Mouse (Mus musculus) liver, adult 2 months (tissue): ENCODE results near the gene Sgms1. TPM values are rescaled to one million over a fixed set of nuclear protein-coding genes. Genes with fewer than 3 reads are reported as not detected.

Source experiments
- DNase-seq: peaks from one replicate; pipeline ENCODE4 v3.0.0-alpha.2; 2011; ENCODE audit warnings: low read depth, low spot score; ENCODE audit errors: extremely low read depth
- H3K27ac ChIP-seq: fragments of 200-500 bp; replicated peaks from 2 replicates; pipeline ENCODE4 v1.5.1; 2012; ENCODE audit warnings: low read depth, mild to moderate bottlenecking, control low read depth, inconsistent platforms, low read length; ENCODE audit not compliant: insufficient read depth
- H3K27me3 ChIP-seq: fragments of 200-500 bp; 2 replicates; pipeline ENCODE4 v1.6.1; 2012; ENCODE audit warnings: mild to moderate bottlenecking, moderate library complexity, low read length, inconsistent platforms; ENCODE audit not compliant: control insufficient read depth, insufficient read depth
- H3K36me3 ChIP-seq: fragments of 200-500 bp; 2 replicates; pipeline ENCODE4 v1.6.1; 2012; ENCODE audit warnings: low read length, inconsistent platforms; ENCODE audit not compliant: control insufficient read depth, insufficient read depth
- H3K4me1 ChIP-seq: fragments of 200-500 bp; 2 replicates; pipeline ENCODE4 v1.6.1; 2011; ENCODE audit warnings: low read length; ENCODE audit not compliant: control insufficient read depth, insufficient read depth
- H3K4me3 ChIP-seq: fragments of 200-500 bp; 2 replicates; pipeline ENCODE4 v1.5.1; 2011; ENCODE audit warnings: low read depth, mild to moderate bottlenecking, control low read depth, low read length, moderate library complexity; ENCODE audit not compliant: insufficient read depth
- H3K79me2 ChIP-seq: fragments of 200-500 bp; 2 replicates; pipeline ENCODE4 v1.6.1; 2012; ENCODE audit warnings: inconsistent platforms, mild to moderate bottlenecking, low read length, moderate library complexity; ENCODE audit not compliant: control insufficient read depth, insufficient read depth
- H3K9ac ChIP-seq: fragments of 200-500 bp; 2 replicates; pipeline ENCODE4 v1.6.1; 2012; ENCODE audit warnings: low read depth, mild to moderate bottlenecking, control low read depth, inconsistent platforms, low read length
- CTCF ChIP-seq: fragments of 200-500 bp; IDR thresholded peaks from 2 replicates; pipeline ENCODE4 v1.5.1; 2011; ENCODE audit warnings: low read depth, low read length, control low read depth
- POLR2A ChIP-seq: fragments of 200-500 bp; IDR thresholded peaks from 2 replicates; pipeline ENCODE4 v1.6.1; 2011; ENCODE audit warnings: low read length, control low read depth; ENCODE audit not compliant: insufficient read depth; ENCODE audit errors: extremely low read depth
- WGBS: fragments of 180-500 bp; shearing (Covaris S2); methylation state at CpG from one replicate; pipeline ENCODE4 v1.1.7; 2018; 5-methylcytosine and 5-hydroxymethylcytosine counted together
- polyA plus RNA-seq: library from polyadenylated mRNA; depleted of rRNA; stranded (reverse); fragments of >200 nt; gene quantifications from 2 replicates; pipeline ENCODE4 v1.2.3, GENCODE M21; 2012
- total RNA-seq: library from RNA; depleted of rRNA; stranded (reverse); fragments of >200 nt; gene quantifications from 2 replicates; pipeline ENCODE4 v1.2.3, GENCODE M21; 2014

Gene Sgms1
- total and polyA plus RNA-seq, 2 experiments, result 6.5 to 26.7 TPM

- Histone ChIP-seq H3K4me1 (peaks cover 18% of the 10 kb centered on the region), H3K79me2 (peaks cover 7% of the 10 kb centered on the region; the same call in 1 of the 2 replicates), H3K27me3 (no peaks in the 10 kb centered on the region), H3K9ac (no peak overlapping the region), H3K27ac (peak overlapping the region; percentile 74), H3K36me3 (no peaks in the 10 kb centered on the region), H3K4me3 (no peak overlapping the region)
- 23% methylated on average over 14 of the region's 14 CpGs for WGBS
- DNase-seq, result peak; percentile 99
- TF ChIP-seq POLR2A (no peak), CTCF (no peak)
Measured at GRCm38 (mm10) chr19:32180756-32181674, 208.5 kb downstream of the Sgms1 start.

- Histone ChIP-seq H3K4me1 (peaks cover 18% of the 10 kb centered on the region), H3K9ac (peak overlapping the region; percentile 60; the same call in 1 of the 2 replicates)
Measured at GRCm38 (mm10) chr19:32179978-32180413, 209.5 kb downstream of the Sgms1 start.

GRCm38 (mm10) chr19:32179514-32179913, 210.0 kb downstream of the Sgms1 start:
- H3K79me2 ChIP-seq, result peaks cover 1% of the 10 kb centered on the region; the same call in 1 of the 2 replicates
- no peak for DNase-seq
- no peak overlapping the region for H3K27ac ChIP-seq
- peaks cover 18% of the 10 kb centered on the region for H3K4me1 ChIP-seq
- WGBS, result 35% methylated on average over 4 of the region's 4 CpGs
- H3K4me3 ChIP-seq, result no peak overlapping the region
- no peaks in the 10 kb centered on the region for H3K36me3 ChIP-seq
- TF ChIP-seq CTCF, result no peak
- TF ChIP-seq POLR2A, result no peak
- no peaks in the 10 kb centered on the region for H3K27me3 ChIP-seq
- no peak overlapping the region for H3K9ac ChIP-seq

More at GRCm38 (mm10) chr19:32179978-32180413, 209.5 kb downstream of the Sgms1 start:
- WGBS, result 13% methylated on average over 5 of the region's 5 CpGs
- Histone ChIP-seq H3K4me3 (no peak overlapping the region), H3K79me2 (peaks cover 4% of the 10 kb centered on the region; the same call in 1 of the 2 replicates), H3K27ac (peak overlapping the region; percentile 49), H3K27me3 (no peaks in the 10 kb centered on the region), H3K36me3 (no peaks in the 10 kb centered on the region)
- TF ChIP-seq POLR2A, result no peak
- TF ChIP-seq CTCF, result no peak
- peak; percentile 80 for DNase-seq

GRCm38 (mm10) chr19:32178161-32178560, 211.4 kb downstream of the Sgms1 start:
- TF ChIP-seq POLR2A (no peak), CTCF (no peak)
- Histone ChIP-seq H3K79me2 (no peaks in the 10 kb centered on the region; the same call in 1 of the 2 replicates), H3K4me3 (no peak overlapping the region), H3K27ac (no peak overlapping the region), H3K27me3 (no peaks in the 10 kb centered on the region), H3K4me1 (peaks cover 18% of the 10 kb centered on the region), H3K36me3 (no peaks in the 10 kb centered on the region), H3K9ac (no peak overlapping the region)
- 96% methylated on average over 2 of the region's 2 CpGs for WGBS
- no peak for DNase-seq

GRCm38 (mm10) chr19:32176458-32176857, 213.1 kb downstream of the Sgms1 start:
- TF ChIP-seq POLR2A (no peak), CTCF (no peak)
- peaks cover 13% of the 10 kb centered on the region for H3K4me1 ChIP-seq
- H3K79me2 ChIP-seq, result no peaks in the 10 kb centered on the region; the same call in 1 of the 2 replicates
- no peak for DNase-seq
- H3K36me3 ChIP-seq, result no peaks in the 10 kb centered on the region
- H3K9ac ChIP-seq, result no peak overlapping the region
- H3K27ac ChIP-seq, result no peak overlapping the region
- WGBS, result 92% methylated on average over 9 of the region's 9 CpGs
- H3K27me3 ChIP-seq, result no peaks in the 10 kb centered on the region
- H3K4me3 ChIP-seq, result no peak overlapping the region

GRCm38 (mm10) chr19:32175991-32176390, 213.5 kb downstream of the Sgms1 start:
- DNase-seq, result no peak
- WGBS, result 90% methylated on average over 4 of the region's 4 CpGs
- H3K27ac ChIP-seq, result no peak overlapping the region
- H3K79me2 ChIP-seq, result no peaks in the 10 kb centered on the region; the same call in 1 of the 2 replicates
- peaks cover 11% of the 10 kb centered on the region for H3K4me1 ChIP-seq
- H3K27me3 ChIP-seq, result no peaks in the 10 kb centered on the region
- TF ChIP-seq CTCF, result no peak
- TF ChIP-seq POLR2A, result no peak
- no peaks in the 10 kb centered on the region for H3K36me3 ChIP-seq
- no peak overlapping the region for H3K9ac ChIP-seq
- H3K4me3 ChIP-seq, result no peak overlapping the region
